Mouse (Mus musculus) intestine, embryonic 16.5 days (tissue): ENCODE results near the gene Fundc1. TPM values are rescaled to one million over a fixed set of nuclear protein-coding genes. Genes with fewer than 3 reads are reported as not detected.

Experiments
- ATAC-seq: fragments of 200-750 bp; cut with Nextera tagmentation; 2 replicates; pipeline ENCODE4 v1.8.0; 2017; ENCODE audit warnings: moderate TSS enrichment, moderate library complexity
- H3K27ac ChIP-seq: fragments of 300-500 bp; sonication (generic); 2 replicates; pipeline ENCODE4 v1.5.1; 2014; ENCODE audit warnings: mild to moderate bottlenecking, low read length
- H3K27me3 ChIP-seq: fragments of 300-500 bp; sonication (generic); replicated peaks from 2 replicates; pipeline ENCODE4 v1.6.1; 2014; ENCODE audit warnings: low read length, control low read depth, mixed read lengths; ENCODE audit not compliant: control insufficient read depth, insufficient read depth
- H3K36me3 ChIP-seq: fragments of 300-500 bp; sonication (generic); 2 replicates; pipeline ENCODE4 v1.6.1; 2014; ENCODE audit warnings: low read length, control low read depth; ENCODE audit not compliant: control insufficient read depth, insufficient read depth
- H3K4me1 ChIP-seq: fragments of 300-500 bp; sonication (generic); 2 replicates; pipeline ENCODE4 v1.6.1; 2014; ENCODE audit warnings: low read length, control low read depth, mixed read lengths; ENCODE audit not compliant: control insufficient read depth, insufficient read depth
- H3K4me2 ChIP-seq: fragments of 300-500 bp; sonication (generic); 2 replicates; pipeline ENCODE4 v1.6.1; 2014; ENCODE audit warnings: low read depth, low read length, control low read depth
- H3K4me3 ChIP-seq: fragments of 300-500 bp; sonication (generic); 2 replicates; pipeline ENCODE4 v1.5.1; 2014; ENCODE audit warnings: mild to moderate bottlenecking, low read length
- H3K9ac ChIP-seq: fragments of 300-500 bp; sonication (generic); 2 replicates; pipeline ENCODE4 v1.6.1; 2014; ENCODE audit warnings: low read depth, low read length
- H3K9me3 ChIP-seq: fragments of 300-500 bp; sonication (generic); 2 replicates; pipeline ENCODE4 v1.6.1; 2016; ENCODE audit warnings: low read length, control low read depth; ENCODE audit not compliant: control insufficient read depth
- whole genome bisulfite sequencing: fragments of 180-500 bp; shearing (Covaris S2); extraction: QIAGEN DNeasy Blood & Tissue Kit; methylation state at CpG from one replicate; pipeline ENCODE4 v1.1.7; 2014; 5-methylcytosine and 5-hydroxymethylcytosine counted together
- polyA plus RNA-seq: library from polyadenylated mRNA; unstranded; fragments of >200 nt; fragmentation: Nextera tagmentation; extraction: Ambion mirVana; gene quantifications from 2 replicates; pipeline ENCODE4 v1.2.1, GENCODE M21; 2015

The Fundc1 gene
- polyA plus RNA-seq: 43.4 and 44.5 TPM in 2 replicates

DNA sequence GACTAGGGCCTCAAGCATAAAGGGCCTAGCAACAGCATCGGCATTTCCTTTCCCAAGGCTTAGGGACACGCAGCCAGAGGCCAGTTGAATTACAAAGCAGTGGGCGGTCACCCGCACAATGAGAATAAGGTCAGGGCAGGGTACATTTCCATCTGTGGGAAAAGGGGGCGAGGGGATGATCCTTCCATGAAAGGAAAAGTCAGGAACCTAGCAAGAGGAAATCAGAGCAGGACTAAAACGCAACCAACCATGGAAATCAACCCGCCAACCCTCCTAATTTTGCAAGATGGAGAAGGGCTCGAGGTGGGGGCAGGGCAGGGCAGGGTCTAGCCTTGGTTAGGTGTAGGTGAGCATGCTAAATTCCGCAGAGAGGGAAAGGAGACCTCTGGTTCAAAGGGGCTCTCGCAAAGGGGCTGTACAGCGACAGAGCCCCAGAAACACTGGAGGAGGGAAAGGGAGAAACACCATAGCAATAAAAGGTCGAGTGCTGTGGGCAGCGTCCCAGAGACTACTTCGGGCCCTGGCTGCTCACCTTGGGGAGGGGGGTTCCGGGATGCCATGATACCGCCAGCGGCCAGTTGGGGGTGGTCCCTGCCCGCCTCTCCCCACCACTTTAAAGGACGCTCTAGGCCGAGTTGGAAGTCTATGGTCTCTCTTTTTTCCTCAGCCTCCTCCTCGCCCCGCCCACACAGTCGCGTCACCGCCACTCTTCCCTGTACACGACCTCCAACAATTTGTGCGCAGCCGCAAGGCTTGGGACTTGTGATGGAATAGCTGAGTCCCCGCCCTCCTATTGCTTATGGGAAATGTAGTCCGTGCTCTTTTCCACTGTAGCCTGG lies at the start of gene Fundc1:
Fundc1 (minus strand) TSS at position 705 of the 839 bp plus-strand sequence.
- H3K4me1 ChIP-seq: no peaks in the 10 kb centered on the region
- ATAC-seq: peak; percentile 99
- H3K36me3 ChIP-seq: no peaks in the 10 kb centered on the region
- peak within 1 kb of the TSS; percentile 79 for H3K9ac ChIP-seq
- H3K9me3 ChIP-seq: no peaks in the 10 kb centered on the region
- WGBS: 7% methylated on average over 28 of the region's 30 CpGs
- H3K4me3 ChIP-seq: peak within 1 kb of the TSS; percentile 57
- no peaks in the 10 kb centered on the region for H3K27me3 ChIP-seq
- peak within 1 kb of the TSS; percentile 37 for H3K4me2 ChIP-seq
- H3K27ac ChIP-seq: peak within 1 kb of the TSS; percentile 85

GRCm38 (mm10) chrX:17611253-17611652 lies 39.1 kb upstream of the Fundc1 start:
- ATAC-seq: no peak
- H3K9me3 ChIP-seq: no peaks in the 10 kb centered on the region

DNA sequence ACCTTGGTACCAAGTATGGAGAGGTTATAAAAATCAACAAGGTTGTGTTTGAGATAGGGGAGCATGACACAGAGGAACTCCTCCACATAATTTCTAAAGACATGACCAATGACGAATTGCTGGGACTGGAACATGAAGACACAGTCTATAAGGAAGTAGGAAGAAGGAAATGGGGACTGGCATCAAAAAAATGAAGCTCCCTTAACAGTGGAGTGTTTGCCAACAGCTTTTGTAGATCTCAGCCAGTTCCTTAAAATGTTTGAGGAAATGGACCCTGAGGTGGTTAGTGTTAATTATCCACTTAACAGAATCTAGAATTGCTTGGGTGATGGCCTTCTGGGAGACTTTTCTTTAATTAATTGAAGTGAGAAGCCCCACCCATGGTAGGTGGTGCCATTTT lies 36.6 kb upstream of the Fundc1 start:
- Histone ChIP-seq H3K4me1 (no peaks in the 10 kb centered on the region), H3K4me2 (no peak overlapping the region), H3K27ac (no peak overlapping the region), H3K36me3 (no peaks in the 10 kb centered on the region), H3K27me3 (no peaks in the 10 kb centered on the region), H3K9ac (no peak overlapping the region), H3K4me3 (no peak overlapping the region), H3K9me3 (no peaks in the 10 kb centered on the region)
- no peak for ATAC-seq
- 72% methylated on average over 1 of the region's 1 CpGs for WGBS

More at GRCm38 (mm10) chrX:17611253-17611652, 39.1 kb upstream of the Fundc1 start:
- Histone ChIP-seq H3K36me3 (no peaks in the 10 kb centered on the region), H3K9ac (no peak overlapping the region), H3K27me3 (no peaks in the 10 kb centered on the region), H3K27ac (no peak overlapping the region), H3K4me2 (no peak overlapping the region), H3K4me1 (no peaks in the 10 kb centered on the region), H3K4me3 (no peak overlapping the region)
- WGBS: 69% methylated on average over 1 of the region's 1 CpGs

- Histone ChIP-seq H3K9ac (no peak overlapping the region), H3K27ac (no peak overlapping the region), H3K4me3 (no peak overlapping the region), H3K27me3 (no peaks in the 10 kb centered on the region), H3K4me1 (no peaks in the 10 kb centered on the region), H3K4me2 (no peak overlapping the region), H3K36me3 (no peaks in the 10 kb centered on the region), H3K9me3 (no peaks in the 10 kb centered on the region)
- ATAC-seq: no peak
- 78% methylated on average over 3 of the region's 3 CpGs for WGBS
These were observed 35.5 kb upstream of the Fundc1 start for GRCm38 (mm10) chrX:17607668-17608067.

DNA sequence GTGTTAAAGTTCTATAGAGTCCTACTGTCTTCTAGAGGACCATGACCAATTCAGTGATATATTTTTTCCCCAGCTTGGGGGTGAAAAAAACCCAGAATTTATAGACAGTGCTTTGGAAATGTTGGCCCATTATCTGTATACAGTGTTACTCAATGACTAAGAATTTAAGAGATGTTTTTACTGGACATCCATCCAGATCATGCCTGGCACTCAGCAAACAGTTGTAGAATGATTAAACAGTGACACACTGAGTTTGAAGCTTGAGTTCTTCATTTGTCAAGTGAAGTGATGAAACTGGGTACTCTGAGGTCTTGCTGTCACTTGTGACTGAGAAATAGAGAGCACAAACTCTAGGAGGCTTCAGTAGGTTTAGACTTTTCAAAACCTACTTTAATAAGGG lies 21.2 kb upstream of the Fundc1 start:
- Histone ChIP-seq H3K36me3 (no peaks in the 10 kb centered on the region), H3K4me1 (no peaks in the 10 kb centered on the region), H3K27ac (no peak overlapping the region), H3K27me3 (no peaks in the 10 kb centered on the region), H3K4me2 (no peak overlapping the region), H3K9ac (no peak overlapping the region), H3K9me3 (no peaks in the 10 kb centered on the region), H3K4me3 (no peak overlapping the region)
- no peak for ATAC-seq

DNA sequence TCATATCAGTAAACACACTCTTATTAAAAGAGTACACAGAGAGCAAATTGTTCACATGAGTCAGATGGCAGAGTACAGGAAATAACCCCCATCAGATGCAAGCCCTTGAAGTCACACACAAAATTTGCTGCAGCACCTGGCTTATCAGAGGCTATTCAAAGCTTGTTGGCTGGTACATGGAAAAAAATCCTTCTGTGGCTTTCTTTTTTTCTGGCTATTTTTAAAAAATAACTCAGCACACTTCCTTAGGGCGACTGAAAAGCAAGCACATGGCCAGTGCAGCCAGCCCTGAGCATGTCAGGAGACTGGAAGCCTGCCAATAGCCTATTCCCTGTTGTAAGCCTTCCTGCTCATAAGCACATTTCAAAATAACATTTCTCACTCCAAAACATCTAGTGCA lies 18.6 kb upstream of the Fundc1 start:
- Histone ChIP-seq H3K27ac (no peak overlapping the region), H3K27me3 (no peaks in the 10 kb centered on the region), H3K9ac (no peak overlapping the region), H3K4me1 (no peaks in the 10 kb centered on the region), H3K9me3 (no peaks in the 10 kb centered on the region), H3K4me2 (no peak overlapping the region), H3K4me3 (no peak overlapping the region), H3K36me3 (no peaks in the 10 kb centered on the region)
- 21% methylated on average over 1 of the region's 1 CpGs for WGBS
- no peak for ATAC-seq

DNA sequence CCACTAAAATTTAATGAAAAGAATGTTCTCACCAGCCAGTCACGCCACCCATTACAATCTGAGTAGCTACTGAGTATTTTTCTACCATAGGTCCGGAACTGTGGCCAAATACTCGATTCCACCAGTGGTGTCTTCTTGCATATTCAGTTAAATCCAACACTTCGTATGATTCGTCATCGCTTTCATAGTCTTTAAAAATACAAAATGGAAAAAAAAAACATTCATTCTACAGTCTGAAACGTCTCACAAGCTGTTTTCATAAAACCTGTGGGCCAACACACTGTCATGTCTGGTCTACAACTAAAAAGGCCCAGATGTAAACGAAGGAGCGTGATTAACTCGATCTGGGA lies 879 bp downstream of the Fundc1 start:
- 31% methylated on average over 10 of the region's 10 CpGs for WGBS
- Histone ChIP-seq H3K27ac (peak overlapping the region; percentile 85), H3K9me3 (no peaks in the 10 kb centered on the region), H3K4me2 (peak overlapping the region; percentile 37), H3K4me1 (no peaks in the 10 kb centered on the region), H3K36me3 (no peaks in the 10 kb centered on the region), H3K27me3 (no peaks in the 10 kb centered on the region), H3K9ac (peak overlapping the region; percentile 79), H3K4me3 (peak overlapping the region; percentile 57)
- ATAC-seq: no peak

GRCm38 (mm10) chrX:17568670-17569069 lies 3.5 kb downstream of the Fundc1 start:
- no peaks in the 10 kb centered on the region for H3K9me3 ChIP-seq
- 85% methylated on average over 2 of the region's 2 CpGs for WGBS
- H3K4me3 ChIP-seq: no peak overlapping the region
- H3K36me3 ChIP-seq: no peaks in the 10 kb centered on the region
- ATAC-seq: no peak
- no peak overlapping the region for H3K9ac ChIP-seq
- no peaks in the 10 kb centered on the region for H3K27me3 ChIP-seq
- H3K4me2 ChIP-seq: no peak overlapping the region
- no peak overlapping the region for H3K27ac ChIP-seq
- no peaks in the 10 kb centered on the region for H3K4me1 ChIP-seq

DNA sequence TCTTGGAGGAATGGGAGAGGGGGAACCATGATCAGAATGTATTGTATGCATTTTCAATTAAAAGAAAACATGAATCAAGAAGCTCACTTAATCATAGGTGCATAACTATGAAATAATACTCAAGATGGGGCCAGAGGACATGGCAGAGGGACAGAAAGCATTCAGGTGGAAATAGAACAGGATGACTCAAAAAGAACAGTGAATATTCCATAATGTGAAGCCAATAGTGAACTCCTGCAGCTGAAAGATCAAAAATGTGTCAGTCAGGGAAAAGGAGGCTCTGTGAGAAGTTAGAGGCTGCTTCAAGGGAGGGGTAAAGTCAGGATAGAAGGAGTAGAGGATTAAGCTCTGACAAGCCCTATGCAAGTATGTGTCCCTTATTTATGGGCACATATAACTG lies 6.4 kb downstream of the Fundc1 start:
- no peak for ATAC-seq
- Histone ChIP-seq H3K4me1 (no peaks in the 10 kb centered on the region), H3K27ac (no peak overlapping the region), H3K4me3 (no peak overlapping the region), H3K4me2 (no peak overlapping the region), H3K36me3 (no peaks in the 10 kb centered on the region), H3K9me3 (no peaks in the 10 kb centered on the region), H3K27me3 (no peaks in the 10 kb centered on the region), H3K9ac (no peak overlapping the region)

- H3K9ac ChIP-seq: no peak overlapping the region
- no peaks in the 10 kb centered on the region for H3K27me3 ChIP-seq
- no peak overlapping the region for H3K4me3 ChIP-seq
- no peak overlapping the region for H3K4me2 ChIP-seq
- H3K27ac ChIP-seq: no peak overlapping the region
- no peaks in the 10 kb centered on the region for H3K4me1 ChIP-seq
- ATAC-seq: no peak
- H3K9me3 ChIP-seq: no peaks in the 10 kb centered on the region
- no peaks in the 10 kb centered on the region for H3K36me3 ChIP-seq
These were observed 7.4 kb downstream of the Fundc1 start for GRCm38 (mm10) chrX:17564732-17565131.
